Mouse (Mus musculus): ENCODE data around the gene Spryd7. TPM values are rescaled to one million over a fixed set of nuclear protein-coding genes. Genes with fewer than 3 reads are reported as not detected.

The Spryd7 gene
- polyA plus RNA-seq, 1 experiment from 2014 or later = 21.7 TPM

DNA sequence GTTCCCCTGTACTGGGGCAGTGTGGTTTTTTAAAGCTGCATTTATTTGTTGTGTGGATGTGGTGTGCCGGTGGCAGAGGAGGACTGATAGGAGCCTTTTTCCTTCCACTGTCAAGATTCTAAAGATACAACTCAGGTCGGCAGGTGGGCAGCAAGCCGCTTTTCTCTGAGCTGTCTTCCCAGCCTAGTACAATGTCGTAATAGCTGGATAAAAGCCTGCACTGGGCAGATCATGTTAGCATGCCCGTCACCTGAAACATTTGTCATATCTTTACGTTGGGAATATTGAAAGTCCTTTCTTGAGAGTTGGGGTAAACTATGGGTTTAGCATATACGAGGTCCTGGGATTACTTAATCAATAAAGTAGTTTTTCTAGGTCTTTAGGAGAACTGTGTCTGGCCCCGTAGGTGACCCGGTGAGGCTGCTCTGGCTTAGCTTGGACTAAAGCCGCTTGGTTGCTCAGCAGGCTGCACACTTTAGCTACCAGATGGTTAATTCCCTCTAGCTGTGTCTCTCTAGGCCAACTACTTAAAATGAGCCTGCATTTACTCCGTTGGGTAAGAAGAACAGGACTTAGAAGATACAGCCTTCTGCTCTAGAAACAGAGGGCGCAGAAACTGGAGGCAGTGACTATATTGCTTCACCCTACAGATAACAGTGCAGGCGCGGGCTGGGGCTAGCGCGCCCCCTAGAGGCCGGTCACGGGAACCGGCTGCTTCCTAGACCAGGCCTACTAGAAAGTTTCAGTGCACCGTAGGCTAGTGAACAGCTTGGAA lies 58.8 kb downstream of the Spryd7 start:
- Histone ChIP-seq H3K27ac (ENCODE audit: low read length) (no peak overlapping the region), H3K27me3 (replicated peaks; ENCODE audit: insufficient read depth, low read length) (no peaks in the 10 kb centered on the region), H3K9ac (replicated peaks; ENCODE audit: low read depth) (no peak overlapping the region), H3K36me3 (ENCODE audit: insufficient read depth, low read length) (no peaks in the 10 kb centered on the region), H3K9me3 (ENCODE audit: low read length) (no peaks in the 10 kb centered on the region), H3K4me3 (ENCODE audit: low read depth, low read length) (no peak overlapping the region), H3K4me1 (ENCODE audit: insufficient read depth, low read depth, low read length) (no peaks in the 10 kb centered on the region), H3K4me2 (replicated peaks; ENCODE audit: low read depth, low read length) (no peak overlapping the region)
- 46% methylated on average over 20 of the region's 20 CpGs for WGBS
- DNase-seq (ENCODE audit: low spot score) (peak; percentile 85), ATAC-seq (peak; percentile 85)
- TF ChIP-seq CTCF (IDR thresholded peaks at IDR 0.05) (peak; percentile 95), EP300 (IDR thresholded peaks at IDR 0.05) (no peak)

DNA sequence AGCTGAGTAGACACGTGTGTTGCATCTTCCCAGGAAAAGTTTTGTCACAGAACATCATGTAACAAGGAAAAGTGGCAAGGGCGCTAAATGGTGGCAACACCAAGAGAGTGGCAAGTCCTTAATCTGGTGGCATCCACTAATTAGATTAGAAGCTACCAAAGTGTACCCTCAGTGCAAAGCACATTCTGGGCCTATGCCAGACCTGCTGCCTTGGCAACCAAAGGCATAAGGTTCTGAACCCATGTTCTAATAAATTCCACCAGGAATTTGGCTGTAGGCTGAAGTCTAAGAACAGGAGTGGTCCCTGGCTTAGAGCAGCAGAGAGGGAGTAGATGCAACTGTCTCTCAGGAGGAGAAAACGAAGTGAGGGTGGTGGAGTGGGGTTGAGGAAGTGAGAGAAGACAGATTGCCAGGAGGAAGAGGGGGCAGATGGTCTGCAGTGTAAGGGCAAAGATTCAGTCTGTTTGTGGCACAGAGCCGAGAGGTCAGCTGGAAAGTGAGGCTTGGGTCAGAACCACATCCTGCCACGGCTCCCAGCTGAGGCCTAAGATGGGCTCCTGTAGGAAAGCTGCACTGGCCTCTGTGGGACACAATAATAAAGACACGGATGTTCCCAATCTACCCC lies 63.1 kb downstream of the Spryd7 start:
- ATAC-seq (no peak), DNase-seq (ENCODE audit: low spot score) (no peak)
- no peak overlapping the region for H3K4me3 ChIP-seq (ENCODE audit: low read depth, low read length)
- H3K36me3 ChIP-seq (ENCODE audit: insufficient read depth, low read length) = no peaks in the 10 kb centered on the region
- no peaks in the 10 kb centered on the region for H3K27me3 ChIP-seq (replicated peaks; ENCODE audit: insufficient read depth, low read length)
- TF ChIP-seq EP300 (IDR thresholded peaks at IDR 0.05) (no peak), CTCF (IDR thresholded peaks at IDR 0.05) (no peak)
- no peak overlapping the region for H3K9ac ChIP-seq (replicated peaks; ENCODE audit: low read depth)
- H3K4me1 ChIP-seq (ENCODE audit: insufficient read depth, low read depth, low read length) = no peaks in the 10 kb centered on the region
- no peak overlapping the region for H3K4me2 ChIP-seq (replicated peaks; ENCODE audit: low read depth, low read length)
- H3K27ac ChIP-seq (ENCODE audit: low read length) = no peak overlapping the region
- WGBS = 73% methylated on average over 6 of the region's 6 CpGs
- H3K9me3 ChIP-seq (ENCODE audit: low read length) = no peaks in the 10 kb centered on the region

Other genes with a start within 250 kb of the Spryd7 start
- 4.6 and 5.0 TPM in 2 replicates for gene Arl11, start 247.1 kb downstream of the Spryd7 start, polyA plus RNA-seq (2015; fragmentation: Nextera tagmentation; extraction: Ambion mirVana)
- gene Ebpl, start 196.4 kb downstream of the Spryd7 start, polyA plus RNA-seq (2015; fragmentation: Nextera tagmentation; extraction: Ambion mirVana) = 2.9 and 3.6 TPM in 2 replicates
- gene Kpna3, start 117.0 kb downstream of the Spryd7 start, polyA plus RNA-seq (2015; fragmentation: Nextera tagmentation; extraction: Ambion mirVana) = 14.8 and 16.4 TPM in 2 replicates
- 23.4 and 24.4 TPM in 2 replicates for gene Trim13, start 41.4 kb upstream of the Spryd7 start, polyA plus RNA-seq (2015; fragmentation: Nextera tagmentation; extraction: Ambion mirVana)
- 7.6 and 12.1 TPM in 2 replicates for gene Kcnrg, start 50.6 kb upstream of the Spryd7 start, polyA plus RNA-seq (2015; fragmentation: Nextera tagmentation; extraction: Ambion mirVana)